Mouse (Mus musculus) embryo, embryonic 10 days (tissue): Measurements from ENCODE around the gene Adcy9.

ENCODE experiments used
- DNase-seq: peaks from one replicate; pipeline ENCODE4 v3.0.0-alpha.2; 2015; ENCODE audit warnings: low spot score

The Adcy9 gene

DNA sequence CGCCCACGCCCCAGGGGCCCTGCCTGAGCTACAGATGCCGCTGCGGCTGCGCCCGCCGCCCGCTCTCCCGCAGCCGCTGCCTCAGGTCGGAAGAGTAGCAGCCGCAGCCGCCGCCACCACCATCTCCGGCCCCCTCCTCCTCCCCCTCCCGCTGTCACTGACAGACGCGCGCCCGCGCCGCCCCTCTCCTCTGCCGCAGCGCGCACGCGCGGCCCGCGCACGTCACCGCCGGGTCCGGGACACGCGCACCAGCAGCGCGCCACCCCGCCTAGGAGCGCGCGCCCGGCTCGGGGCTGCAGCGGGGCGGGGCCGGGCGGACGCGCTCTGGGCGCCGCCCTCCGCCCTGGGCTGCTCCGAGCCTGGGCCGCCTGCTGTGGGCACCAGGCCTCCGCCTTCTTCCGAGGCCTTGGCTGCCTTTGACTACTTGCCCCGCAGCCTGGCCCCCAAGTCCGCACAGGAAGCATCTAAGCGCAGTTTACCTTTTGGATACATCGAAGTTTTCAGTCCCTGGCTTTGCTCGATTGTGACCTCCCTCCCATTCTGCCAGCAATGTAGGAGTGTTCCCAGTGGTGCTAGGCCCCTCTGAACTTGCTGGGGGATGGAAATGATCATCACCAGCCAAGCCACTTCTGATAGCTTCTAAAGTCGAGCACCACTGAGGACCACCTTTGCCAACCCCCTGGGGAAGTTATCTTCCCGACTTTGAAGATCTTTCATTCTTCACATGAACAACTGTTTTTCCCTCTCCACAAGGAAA is at the start of gene Adcy9:
Gene Adcy9, minus strand, starts transcription at position 201 of the 757 bp plus-strand sequence.
- DNase-seq: peak; percentile 89

DNA sequence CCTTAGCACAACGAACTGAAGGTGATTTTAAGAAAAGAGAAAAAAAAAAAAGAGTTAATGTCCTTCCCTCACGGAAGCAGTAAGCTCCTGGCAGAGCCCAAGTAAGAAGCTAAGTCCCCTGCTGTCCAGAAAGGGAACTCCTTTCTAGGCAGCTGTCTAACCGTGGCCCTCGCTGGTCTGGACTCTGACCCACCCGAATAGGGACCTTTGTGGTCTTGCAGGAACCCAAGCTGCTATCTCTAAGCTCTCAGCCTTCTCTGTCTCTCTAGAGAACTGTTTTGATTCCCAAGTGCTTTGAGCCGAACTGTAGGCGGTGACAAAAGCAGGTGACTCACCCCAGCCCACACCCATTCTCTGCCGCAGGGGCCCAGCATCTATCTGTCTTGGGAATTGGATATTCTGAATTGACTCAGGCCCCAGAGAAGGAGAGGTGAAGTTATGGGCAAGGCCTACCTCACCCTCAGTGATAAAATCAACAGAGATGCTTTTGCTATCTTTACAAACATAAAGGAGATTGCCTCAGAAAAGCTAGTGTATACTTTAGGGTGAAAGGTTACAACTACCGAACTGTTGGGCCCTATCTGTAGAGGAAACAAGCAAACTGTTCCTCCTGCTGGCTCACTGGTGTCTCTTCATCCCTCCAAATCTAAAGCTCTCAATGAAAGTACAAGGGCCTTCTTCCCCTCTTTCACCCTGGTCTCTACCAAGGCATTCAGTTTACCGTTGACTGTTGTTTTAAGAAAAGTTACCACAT is 49.5 kb upstream of the Adcy9 start:
- no peak for DNase-seq

DNA sequence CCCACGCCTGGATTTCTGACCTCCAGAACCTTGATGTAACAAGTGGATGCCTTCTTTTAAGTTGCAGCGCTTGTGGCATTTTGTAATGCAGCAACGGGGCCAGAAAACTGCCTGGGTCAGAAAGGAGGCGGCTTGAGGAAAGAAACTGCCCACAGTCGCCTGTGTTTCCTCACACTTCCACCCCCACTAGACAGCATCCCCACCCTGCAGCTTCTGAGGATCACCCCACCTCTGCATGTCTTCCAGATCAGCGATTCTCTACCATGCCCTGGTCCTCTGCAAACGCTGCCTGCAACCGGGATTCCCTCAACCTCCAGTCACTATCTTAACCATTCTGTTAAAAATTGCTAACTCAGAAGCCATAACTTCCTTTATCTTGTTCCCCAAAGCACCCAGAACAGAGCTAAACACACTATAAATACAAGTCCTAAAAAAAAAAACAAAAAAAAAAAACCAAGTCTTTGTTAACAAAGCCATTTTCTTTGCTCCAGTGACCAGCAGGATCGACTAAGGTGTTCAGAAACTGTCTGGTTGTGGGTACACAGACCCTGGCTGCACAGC is 44.3 kb upstream of the Adcy9 start:
- no peak for DNase-seq

DNA sequence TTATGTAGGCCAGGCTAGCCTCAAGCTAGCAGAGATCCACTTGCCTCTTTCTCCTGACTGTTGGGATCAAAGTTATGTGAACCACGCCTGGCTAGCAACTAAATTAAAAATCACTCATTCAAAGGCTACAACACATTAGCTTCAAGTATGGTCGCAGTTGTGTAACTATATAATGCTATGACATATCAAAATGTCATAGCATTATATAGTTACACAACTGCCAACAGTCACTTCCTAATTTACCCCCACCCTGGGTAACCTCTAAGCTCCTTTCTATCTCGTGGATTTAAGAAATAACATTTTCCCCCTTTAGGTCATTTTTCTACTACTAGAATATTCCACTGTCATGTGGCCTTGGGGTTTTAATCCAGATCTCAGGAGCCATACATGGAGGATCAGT is 37.6 kb upstream of the Adcy9 start:
- DNase-seq: no peak

DNA sequence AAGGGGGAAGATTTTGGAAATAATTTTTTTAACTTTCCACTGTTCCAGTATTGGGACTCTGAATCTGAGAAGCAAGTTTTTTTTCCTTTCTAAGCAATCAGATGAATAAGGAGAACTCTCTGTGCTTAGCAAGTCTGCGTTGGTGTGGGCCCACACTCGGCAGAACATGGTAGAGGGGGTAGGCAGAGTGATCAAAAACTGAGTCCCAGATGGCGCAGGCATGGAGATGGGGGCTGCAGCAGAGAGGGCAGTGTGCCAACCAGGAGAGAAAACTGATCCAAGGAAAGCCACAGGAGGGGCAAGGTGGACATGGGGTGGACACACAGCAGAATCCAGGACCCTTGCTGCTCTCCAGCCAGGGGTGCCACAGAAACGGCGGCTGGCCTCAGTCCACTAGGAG is 36.1 kb upstream of the Adcy9 start:
- DNase-seq: no peak

DNA sequence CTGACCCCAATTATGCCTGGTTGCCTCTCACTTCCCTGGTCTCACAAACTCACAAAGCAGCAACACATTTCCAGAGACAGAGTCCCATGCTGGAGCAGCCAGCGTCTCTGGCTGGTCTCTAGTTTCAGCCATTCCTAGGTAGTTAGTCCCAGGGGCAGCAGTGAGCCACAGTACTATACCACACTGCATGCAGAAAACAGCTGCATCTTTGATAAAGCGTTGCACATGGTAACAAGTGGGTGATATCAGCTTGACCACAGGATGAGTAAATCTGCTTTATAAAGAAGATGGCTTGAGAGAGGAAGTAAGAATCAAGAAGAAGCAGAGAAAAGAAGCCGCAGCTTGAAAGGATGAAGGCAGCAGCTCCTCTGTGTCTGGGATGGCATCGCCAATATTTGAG is 35.4 kb upstream of the Adcy9 start:
- DNase-seq: no peak

DNA sequence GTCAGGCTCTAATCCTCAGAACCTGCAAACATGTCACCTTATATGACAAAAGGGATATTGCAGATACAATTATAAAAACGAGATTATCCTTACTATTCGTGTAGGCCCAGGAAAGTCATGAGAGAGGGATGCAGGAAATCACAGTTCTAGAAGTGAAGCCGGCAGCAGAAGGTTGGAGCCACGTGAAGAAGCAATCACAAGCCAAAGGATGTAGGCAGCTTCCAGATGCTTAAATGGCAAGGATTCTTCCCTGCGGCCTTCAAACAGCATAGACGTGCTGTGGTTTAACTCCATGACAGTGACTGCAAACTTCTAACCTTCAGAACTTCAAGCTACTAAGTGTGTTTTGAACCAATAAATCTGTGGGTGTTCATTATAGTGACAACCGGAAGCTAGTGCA is 34.3 kb upstream of the Adcy9 start:
- DNase-seq: no peak

DNA sequence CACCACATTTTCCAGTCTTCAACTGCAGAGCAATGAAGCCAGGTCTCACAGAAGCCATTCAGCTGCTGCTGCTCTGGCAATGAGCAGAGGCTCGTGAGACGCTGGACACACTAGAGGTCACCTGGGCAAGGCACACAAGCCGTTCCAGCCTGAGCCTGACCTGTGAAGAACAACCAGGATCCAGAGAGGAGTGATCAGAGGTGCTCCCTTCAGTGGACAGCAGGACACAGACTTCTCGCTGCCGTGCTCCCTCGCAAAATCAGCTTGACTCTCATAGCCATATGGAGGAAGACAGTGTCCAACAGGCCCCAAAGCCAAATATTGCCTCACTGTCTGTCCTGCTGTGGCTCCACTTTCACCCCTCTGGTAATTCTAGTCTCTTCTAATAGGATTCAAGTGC is 29.1 kb upstream of the Adcy9 start:
- no peak for DNase-seq

DNA sequence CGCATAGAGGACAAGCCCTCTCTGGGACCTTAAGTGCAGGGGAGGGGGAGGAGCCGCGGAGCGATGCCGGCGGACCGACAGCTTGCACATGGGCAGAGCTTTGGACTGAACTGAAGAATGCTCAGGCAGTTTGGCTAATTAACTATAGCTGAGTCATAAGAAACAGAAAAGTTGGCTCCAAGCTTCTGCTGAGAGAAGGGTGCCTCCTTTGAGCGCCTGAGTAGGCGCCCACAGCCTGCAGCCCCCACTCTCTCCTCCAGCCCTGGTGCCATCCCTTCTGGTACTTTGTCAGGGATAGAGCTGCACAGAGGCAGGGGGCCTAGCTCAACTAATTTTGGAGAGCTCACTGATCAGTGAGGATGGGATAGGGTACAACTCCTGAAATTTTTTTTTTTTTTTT is 27.9 kb upstream of the Adcy9 start:
- peak; percentile 13 for DNase-seq

DNA sequence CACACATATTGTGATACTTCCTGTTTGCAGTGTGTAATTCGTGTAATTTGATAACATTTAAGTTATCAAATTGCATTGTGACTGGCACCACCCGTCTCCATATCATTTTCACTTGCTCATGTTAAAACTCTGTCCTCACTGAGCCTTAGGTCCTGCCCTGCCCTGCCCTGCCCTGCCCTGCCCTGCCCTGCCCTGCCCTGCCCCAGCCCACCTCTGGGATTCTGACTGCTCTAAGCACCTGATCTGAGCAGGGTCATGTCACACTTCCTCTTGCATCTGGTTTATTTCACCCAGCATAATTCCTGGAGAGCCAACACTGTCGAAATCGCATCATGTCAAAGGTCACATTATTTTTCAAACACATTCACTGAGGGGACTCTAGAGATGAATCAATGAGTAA is 26.1 kb upstream of the Adcy9 start:
- no peak for DNase-seq

DNA sequence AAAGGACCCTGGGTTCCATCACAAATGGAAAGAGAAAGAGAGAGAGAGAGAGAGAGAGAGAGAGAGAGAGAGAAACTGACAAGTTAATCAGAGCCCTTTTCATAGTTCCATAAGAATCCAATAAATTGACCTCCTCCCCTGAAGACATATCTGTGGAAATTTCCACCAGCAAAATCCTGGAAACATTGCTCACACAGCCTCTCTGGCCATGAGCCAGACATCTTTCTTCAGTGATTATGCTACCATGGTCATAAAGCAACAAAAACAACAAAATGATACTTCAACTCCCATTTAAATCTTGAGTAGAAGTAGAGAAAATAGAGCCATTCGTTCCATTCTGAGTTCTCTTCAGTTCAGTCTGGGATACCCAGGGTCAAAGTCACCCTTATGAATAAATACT is 24.1 kb upstream of the Adcy9 start:
- no peak for DNase-seq

DNA sequence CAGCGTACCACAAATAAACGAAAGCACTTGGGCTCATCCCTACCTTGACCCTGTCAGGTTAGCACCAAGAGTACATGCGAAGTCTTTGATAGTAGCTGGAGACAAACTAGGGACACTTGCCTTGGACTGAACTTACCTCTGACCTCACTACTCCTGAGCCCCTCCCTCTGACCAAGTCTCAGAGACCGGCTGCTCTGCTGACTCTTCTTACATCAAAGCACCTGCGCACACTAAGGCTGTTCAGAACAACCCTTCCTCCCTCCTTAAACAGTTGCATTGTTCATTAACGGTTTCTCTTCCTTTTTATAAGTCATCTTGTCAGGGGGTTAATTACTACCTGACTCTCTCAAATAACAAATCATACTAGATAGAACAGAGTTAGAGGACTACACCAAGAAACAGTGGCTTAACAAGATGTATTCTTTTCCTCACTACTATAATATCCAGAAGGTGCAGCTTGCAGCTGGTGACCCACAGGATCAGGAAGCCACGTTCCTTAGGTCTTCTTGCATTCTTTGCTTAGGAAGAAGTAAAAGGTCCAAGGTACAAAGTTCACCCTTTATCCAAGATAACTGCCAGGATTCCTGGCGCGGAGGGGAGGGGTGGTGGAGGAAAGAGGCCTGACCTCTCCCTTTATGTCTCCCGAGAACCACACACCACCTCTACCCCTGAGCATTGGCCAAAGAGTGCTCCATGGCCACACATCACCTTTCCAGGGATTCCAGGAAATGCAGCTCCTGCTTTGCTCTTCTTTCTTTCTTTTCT is 19.2 kb upstream of the Adcy9 start:
- no peak for DNase-seq

DNA sequence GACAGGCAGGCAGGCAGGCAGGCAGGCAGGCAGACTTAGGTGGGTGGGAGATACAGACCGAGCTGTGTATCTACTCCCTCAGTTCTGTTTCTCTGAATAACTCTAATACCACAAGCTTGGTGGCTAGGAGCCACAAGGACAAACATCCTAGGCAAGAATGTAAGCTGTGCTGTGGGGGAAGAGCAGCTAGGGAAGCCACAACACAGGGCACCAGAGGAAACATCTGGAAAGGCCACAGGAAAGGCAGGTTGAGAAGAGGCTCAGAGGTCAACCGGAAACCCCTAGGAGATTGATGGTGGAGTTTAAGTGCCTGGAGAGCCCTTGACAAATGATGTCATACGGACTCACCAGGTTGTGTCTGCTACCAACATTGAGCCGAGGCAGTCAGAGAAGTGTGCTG is 16.4 kb upstream of the Adcy9 start:
- peak; percentile 20 for DNase-seq

DNA sequence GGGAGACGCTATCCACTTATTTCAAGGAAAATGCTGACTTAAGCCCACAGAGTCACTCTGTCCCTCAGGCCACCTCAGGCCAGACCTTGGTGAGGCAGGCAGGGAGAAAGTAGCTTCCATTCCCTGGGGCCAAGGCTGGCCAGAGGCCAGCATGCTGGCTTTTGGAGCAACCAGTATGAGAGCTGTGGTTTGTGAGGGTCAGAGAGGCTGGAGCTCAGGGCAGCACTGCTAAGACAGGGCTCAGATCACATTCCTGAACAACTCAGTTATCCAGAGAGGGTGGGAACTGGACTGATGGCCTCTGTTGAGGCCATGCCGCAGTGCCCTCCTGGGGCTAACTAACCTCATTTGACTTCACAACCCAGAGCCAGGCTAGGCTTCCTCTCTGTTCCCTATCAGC is 15.1 kb upstream of the Adcy9 start:
- DNase-seq: no peak

DNA sequence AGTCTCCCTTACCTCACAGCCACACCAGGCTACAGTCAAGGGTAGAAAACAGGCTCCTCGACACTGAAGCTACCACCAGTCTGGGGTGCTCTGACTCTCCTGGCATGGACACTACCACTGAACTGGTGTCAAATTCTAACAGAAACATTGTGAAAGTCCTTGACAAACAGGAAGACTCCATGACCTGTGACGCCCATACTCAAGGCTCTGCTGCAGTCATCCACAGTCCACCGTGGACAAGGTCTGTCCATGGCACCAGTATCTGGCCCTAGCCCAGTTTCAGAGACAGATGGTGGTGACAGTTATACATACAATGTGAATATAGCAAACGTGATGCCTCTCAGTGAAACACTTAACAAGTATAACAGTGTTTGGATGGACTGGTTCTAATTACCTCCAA is 11.5 kb upstream of the Adcy9 start:
- DNase-seq: no peak

DNA sequence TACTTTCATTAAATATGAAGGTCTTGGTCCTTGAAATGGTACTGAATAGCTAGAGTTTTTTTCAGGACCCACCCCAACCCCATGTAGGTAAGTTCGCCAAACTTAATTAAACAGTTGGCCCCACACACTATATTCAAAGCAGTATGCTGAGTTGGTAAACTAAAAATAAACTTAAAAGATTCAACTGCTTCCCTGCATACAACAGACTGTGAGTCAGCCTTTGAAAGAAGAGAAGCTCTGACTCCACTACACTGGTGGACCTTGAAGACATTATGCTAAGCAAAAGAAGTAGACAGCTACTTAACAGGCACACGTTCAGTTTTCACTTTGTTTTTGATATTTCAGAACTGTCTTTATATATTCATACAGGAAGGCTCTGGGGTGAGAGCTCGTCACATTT is 10.7 kb upstream of the Adcy9 start:
- DNase-seq: no peak

DNA sequence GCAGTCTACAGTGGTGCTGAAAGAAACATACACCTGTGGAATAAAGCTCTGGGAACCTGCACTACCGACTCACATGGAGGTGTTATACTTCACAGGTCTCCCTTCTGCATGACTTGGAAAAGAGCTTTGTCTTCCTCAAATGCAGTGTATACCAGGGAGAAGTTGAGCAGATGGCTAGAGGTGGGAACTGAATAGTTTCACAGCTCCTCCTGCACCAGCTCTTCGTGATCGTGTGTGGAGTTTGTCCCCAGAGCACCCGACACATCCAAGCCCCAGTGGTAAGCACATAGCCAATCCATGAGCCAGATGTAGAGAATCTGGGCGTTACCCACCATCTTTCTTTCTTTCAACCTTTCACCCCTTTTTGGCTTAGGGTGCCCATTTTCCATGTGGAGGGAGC is 9.9 kb upstream of the Adcy9 start:
- DNase-seq: no peak

DNA sequence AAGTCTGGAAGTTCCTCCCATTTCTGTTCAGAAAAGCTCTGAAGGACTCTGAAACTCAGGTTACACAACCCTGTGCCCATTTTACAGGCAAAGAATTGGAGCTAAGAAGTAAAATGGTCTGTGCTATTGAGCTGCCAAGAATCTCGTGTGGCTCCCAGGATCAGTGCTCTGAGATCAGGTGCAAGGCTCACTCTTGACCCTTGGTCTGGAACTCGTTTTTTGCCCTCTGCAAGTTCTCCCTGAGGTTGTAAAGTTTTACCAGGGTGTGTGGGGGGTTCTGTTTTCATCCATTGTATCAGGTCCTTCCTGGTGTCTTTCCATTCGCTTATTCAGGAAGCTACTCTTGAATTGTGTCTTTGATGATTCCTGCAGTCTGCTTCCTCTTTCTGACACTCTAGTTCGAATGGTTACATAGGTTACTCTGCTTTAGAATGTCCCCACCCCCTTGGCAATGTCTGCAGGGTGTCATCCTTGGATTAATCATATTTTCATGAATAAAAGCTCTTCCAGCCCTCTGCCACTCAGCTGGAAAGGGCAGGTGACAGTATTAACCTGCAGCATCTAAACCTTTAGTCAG is 5.4 kb upstream of the Adcy9 start:
- no peak for DNase-seq

DNA sequence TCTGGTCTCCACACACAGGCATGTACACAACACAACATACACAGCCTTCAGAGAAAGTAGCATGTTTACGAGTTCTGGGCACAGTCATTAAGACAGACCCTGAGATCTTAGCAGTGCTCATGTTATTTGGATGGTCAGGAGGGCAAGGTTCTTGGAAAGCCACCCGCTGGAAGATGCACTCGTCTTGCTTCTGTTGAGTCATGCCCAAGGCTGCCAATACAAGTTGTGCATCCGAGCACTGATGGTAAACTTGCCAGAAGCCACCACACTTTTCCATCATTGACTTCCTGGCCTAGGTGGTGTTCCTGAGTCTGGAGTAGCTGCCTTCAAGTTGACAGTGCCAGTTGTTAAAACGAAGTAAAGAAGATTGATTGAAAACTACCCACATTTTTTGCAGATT is 3.3 kb upstream of the Adcy9 start:
- DNase-seq: no peak

DNA sequence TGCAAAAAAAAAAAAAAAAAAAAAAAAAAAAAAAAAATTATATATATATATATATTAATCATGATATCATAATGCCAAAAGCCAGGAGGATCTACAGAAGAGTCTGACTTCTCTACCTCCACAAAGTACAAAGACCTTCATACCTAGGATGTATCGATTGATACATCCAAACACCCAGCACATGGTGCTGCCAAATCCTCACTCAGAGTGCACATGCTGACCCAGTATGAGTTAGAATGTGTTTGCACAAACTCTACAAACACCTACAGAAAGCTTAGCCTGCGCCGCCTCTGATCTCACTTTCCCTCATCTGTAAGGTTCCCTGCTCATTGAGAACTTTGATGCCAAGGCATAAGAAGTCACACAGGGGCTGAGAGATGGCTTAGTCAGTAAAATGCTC is 2.7 kb upstream of the Adcy9 start:
- no peak for DNase-seq

DNA sequence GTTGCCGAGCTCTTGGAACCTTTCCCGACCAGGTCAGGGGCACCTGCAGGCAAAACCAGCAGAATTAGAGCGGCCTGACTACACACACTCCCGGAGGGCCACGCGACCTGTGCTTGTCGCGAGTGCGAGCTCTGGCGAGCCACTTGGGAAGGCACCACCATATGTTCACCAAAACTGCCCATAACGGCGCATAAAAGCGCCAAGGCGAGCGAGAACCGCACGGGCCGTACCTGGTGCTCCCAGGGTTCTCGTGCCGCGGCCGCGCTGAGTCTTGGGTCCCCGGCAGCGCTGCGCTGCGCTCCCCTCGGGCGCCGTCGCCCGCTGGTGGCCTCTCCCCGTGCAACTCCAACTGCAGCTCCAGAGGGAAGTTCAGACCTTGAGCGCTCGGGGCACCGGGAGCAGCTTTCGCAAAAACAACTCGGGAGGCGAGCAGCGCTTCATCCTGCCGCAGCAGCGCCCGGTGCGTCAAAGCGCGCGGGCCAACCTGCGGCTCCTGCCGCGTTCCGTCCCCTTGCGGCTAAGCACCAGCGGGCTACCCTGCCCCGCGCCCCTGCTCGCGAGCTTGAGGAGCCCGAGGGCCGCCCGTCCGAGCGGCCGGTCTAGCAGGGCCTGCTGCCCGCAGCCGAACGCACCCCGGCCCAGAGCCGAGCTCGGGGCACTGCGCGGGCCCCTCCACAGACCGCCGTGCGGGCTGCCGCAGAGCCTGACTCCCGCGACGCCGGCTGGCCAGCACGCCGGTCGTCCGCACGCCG is 576 bp downstream of the Adcy9 start:
- DNase-seq: peak; percentile 54
